Mouse (Mus musculus) gastrocnemius, postnatal 10 days (tissue): ENCODE measurements around the gene Hoxc10. TPM values are rescaled to one million over a fixed set of nuclear protein-coding genes. Genes with fewer than 3 reads are reported as not detected.

Experiments used
- DNase-seq: peaks from one replicate; pipeline ENCODE4 v3.0.0; 2021; ENCODE audit warnings: mixed read lengths
- total RNA-seq, 2 experiments: library from RNA; stranded (reverse); gene quantifications; 2 replicates each; pipeline ENCODE4 v1.2.3; 2021

Gene Hoxc10
- total RNA-seq, 2 experiments from 2014 or later, result 50.7 to 51.2 TPM

- DNase-seq, result no peak
Observed at GRCm38 (mm10) chr15:102990461-102991397, 24.1 kb downstream of the Hoxc10 start, which contains the start of gene Hoxc8. TSS of gene Hoxc8 (plus strand) at chr15:102990607.

- no peak for DNase-seq
Observed at GRCm38 (mm10) chr15:102991782-102992181, 25.2 kb downstream of the Hoxc10 start.

GRCm38 (mm10) chr15:102992206-102992605, 25.6 kb downstream of the Hoxc10 start:
- DNase-seq, result no peak

- no peak for DNase-seq
Observed at GRCm38 (mm10) chr15:102992863-102993262, 26.3 kb downstream of the Hoxc10 start.

- no peak for DNase-seq
Observed at GRCm38 (mm10) chr15:102996548-102996947, 30.0 kb downstream of the Hoxc10 start.

- DNase-seq, result no peak
Observed at GRCm38 (mm10) chr15:102997431-102997830, 30.8 kb downstream of the Hoxc10 start.

- no peak for DNase-seq
Observed at GRCm38 (mm10) chr15:102997939-102998355, 31.4 kb downstream of the Hoxc10 start, which contains the start of gene Hoxc6. TSS of gene Hoxc6 (plus strand) at chr15:102998257.

- DNase-seq, result no peak
Observed at GRCm38 (mm10) chr15:102998608-102999182, 32.1 kb downstream of the Hoxc10 start.

- peak; percentile 87 for DNase-seq
Observed at GRCm38 (mm10) chr15:102999183-102999831, 32.7 kb downstream of the Hoxc10 start.

- no peak for DNase-seq
Observed at GRCm38 (mm10) chr15:102999955-103000354, 33.4 kb downstream of the Hoxc10 start.

- DNase-seq, result no peak
Observed at GRCm38 (mm10) chr15:103000501-103000901, 33.9 kb downstream of the Hoxc10 start.

GRCm38 (mm10) chr15:103001370-103001769, 34.8 kb downstream of the Hoxc10 start:
- DNase-seq, result no peak

- no peak for DNase-seq
Observed at GRCm38 (mm10) chr15:103002156-103002555, 35.6 kb downstream of the Hoxc10 start.

GRCm38 (mm10) chr15:103002821-103003448, 36.3 kb downstream of the Hoxc10 start:
- DNase-seq, result no peak

- peak; percentile 63 for DNase-seq
Observed at GRCm38 (mm10) chr15:103005308-103005707, 38.7 kb downstream of the Hoxc10 start.

- no peak for DNase-seq
Observed at GRCm38 (mm10) chr15:103005797-103006196, 39.2 kb downstream of the Hoxc10 start.

GRCm38 (mm10) chr15:103006326-103006725, 39.7 kb downstream of the Hoxc10 start:
- no peak for DNase-seq

- DNase-seq, result no peak
Observed at GRCm38 (mm10) chr15:103009265-103010111, 42.9 kb downstream of the Hoxc10 start.

GRCm38 (mm10) chr15:103010112-103010846, 43.7 kb downstream of the Hoxc10 start:
- DNase-seq, result no peak

- DNase-seq, result no peak
Observed at GRCm38 (mm10) chr15:103010847-103011555, 44.4 kb downstream of the Hoxc10 start.
